Mouse (Mus musculus) heart, adult 11 months (tissue): Measurements from ENCODE around the gene Igsf8.
A peak's percentile ranks its signal among the peaks of the same experiment; 100 is the strongest.
"Not testable (repeated sequence)": the region's sequence is repeated elsewhere in the genome, so short reads cannot be mapped to it uniquely, and the experiment has no call there.

Experiments
- DNase-seq: peaks from one replicate; pipeline ENCODE4 v3.0.0; 2022

The Igsf8 gene

DNA sequence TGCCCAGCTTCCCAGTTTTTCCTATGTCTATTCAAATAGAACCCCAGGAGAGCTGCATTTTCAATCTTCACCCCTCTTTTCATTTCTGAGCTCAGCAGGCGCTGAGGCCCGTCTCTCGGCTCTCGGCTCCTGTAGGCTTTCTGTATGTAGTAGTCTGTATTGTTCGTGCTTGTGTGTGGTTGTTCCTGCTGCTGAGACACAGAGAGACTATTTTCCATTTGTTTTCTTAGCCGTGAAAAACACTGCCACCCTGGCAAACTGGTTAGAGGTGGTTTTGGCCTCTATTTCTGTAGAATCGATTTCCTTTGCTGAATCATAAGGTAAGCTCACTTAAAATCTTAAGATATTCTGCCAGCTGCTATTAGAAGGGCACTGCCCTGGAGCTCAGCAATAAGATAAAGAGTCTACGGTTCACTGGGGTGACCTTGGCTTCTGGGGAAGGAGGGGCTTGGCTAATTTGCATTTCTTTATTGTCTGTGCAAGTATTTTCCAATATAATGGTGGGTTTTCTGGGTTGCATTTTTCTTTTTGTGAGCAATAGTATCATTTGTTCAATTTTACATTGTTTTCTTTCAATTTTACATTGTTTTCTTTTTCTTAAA, at the start of gene Igsf8:
Gene Igsf8 (plus strand): TSS at position 165 of the 602 bp plus-strand sequence.
- DNase-seq, result no peak

DNA sequence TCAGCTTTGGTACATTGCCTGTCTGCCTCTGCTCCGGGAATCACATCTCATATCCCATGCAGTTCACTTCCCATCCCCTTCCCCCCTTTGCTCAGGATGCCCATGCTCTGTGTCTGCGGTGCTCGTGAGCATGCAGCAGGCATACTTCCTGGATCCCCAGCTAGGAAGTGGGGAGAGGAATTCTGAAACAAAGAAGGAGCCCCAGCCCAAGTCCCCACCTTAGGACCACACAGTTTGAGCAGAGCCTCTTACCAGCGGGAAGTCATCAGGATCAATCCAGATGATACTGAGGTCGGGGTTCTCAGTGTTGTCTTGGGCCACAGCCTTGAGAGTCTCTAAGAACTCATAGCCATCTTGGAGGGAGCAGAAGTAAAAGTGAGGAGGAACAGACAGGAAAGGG, 48.7 kb upstream of the Igsf8 start:
- no peak for DNase-seq

DNA sequence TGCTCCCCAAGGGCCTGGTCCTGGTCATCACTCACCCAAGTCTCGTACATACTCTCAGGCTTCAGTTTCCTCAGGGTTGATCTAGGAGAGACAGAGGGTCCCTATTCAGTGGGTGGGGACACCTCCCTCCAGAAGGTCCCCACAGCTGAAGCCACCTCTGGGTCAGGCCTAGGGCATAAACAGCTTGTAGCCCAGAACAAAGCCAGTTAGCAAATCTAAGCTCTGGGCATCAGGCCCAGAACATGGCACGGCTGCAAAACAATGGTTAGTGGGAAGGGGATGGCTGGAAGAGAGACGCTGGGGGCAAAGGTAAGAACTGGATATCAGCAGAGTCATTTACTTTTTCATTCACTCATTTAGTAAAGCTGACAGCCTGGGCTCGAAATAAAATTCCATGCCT, 47.7 kb upstream of the Igsf8 start:
- no peak for DNase-seq

GRCm38 (mm10) chr1:172214748-172215147, 46.7 kb upstream of the Igsf8 start:
- peak; percentile 96 for DNase-seq

- peak; percentile 99 for DNase-seq
Observed at GRCm38 (mm10) chr1:172217148-172217547, 44.3 kb upstream of the Igsf8 start.

DNA sequence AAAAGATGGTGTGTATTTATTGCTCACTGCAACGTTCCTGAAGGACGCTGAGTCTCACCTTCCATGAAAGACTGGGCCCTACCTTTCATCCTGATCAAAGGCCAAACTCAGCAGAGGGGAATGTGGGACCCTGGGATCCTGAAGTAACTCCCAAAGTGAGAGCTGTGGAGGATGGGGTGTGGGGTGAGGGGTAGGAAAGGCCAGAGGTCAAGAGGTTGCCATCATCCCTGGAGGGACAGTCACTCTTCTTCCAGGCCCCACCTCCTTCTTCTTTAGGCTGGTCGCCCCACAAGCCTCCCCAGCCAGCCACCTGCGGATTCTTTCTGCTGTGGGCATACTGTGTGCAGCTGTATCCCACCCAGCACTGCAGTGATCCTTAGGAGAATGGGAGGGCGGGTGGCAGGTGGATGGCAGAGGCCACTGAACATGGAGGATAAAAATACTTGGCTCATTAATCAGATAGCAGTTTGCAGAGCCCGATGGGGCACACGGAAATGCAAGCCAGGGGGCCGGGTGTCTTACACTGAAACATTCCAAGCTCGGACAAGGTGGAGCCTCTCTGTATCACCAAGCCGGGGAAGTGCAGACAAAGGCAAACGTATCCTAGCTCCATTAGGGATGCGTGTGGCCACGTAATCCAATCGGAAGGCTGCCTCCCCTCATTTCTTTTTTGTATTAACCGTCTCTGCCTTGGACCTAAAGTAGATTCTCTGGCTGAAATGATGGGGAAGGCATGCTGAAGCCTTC, 43.1 kb upstream of the Igsf8 start:
- DNase-seq, result peak; percentile 93

- DNase-seq, result peak; percentile 92
Observed at GRCm38 (mm10) chr1:172219451-172220406, 41.7 kb upstream of the Igsf8 start, which contains the start of gene Casq1. Casq1 (minus strand) TSS chr1:172219868.

GRCm38 (mm10) chr1:172220414-172220813, 41.0 kb upstream of the Igsf8 start:
- DNase-seq, result peak; percentile 99

DNA sequence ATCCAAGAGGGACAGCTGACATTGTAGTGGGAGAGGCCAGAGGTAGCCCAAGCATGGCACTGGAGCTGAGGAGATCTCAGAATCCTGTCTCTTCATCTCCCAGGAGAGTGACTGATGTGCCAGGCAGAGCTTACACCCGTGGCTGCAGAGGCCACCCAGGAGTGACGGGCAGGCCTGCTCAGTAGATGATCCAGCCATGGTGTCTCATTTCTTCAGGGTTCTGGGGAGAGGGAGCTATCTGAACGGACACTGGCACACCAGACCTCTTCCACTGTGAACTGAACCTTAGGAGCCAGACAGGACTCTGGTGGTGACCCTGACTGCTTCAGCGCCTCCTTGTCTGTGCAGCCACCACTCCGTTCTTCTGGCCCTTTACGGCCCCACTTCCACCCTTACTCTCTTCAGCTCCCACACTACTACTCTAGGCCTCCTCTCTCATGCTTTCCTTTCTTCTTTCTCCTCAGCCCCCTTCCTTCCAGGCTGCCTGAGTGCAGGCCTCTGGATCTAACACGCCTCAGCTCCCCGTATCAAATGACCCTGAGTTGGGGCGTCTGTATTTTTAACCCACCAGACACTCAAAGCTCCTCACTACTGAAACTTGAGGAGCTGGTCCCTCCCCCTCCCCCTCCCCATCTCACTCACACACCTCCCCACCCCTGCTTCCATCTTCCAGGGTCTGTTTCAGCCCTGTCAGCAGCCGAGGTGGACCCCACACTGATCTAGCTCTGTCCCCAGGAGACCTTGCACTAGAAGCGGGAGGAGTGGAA, 40.0 kb upstream of the Igsf8 start:
- DNase-seq, result no peak

- no peak for DNase-seq
Observed at GRCm38 (mm10) chr1:172228209-172228608, 33.2 kb upstream of the Igsf8 start.

DNA sequence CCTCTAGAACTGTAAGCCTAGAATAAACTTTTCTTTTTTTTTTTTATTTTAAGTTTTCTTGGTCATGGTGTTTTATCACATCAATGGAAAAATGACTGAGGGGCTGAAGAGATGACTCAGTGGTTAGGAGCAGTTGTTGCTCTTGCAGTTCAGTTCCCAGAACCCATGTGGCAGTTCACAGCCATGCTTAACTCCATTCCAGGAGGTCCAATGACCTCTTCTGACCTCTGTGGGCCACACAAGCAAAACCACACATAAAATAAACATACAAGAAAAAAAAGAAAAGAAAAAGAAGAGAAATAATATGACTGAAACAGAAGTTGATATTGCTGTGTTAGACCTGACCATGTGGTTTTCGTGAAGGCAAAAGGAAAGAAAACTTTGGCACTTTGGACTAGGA, 32.2 kb upstream of the Igsf8 start:
- no peak for DNase-seq

DNA sequence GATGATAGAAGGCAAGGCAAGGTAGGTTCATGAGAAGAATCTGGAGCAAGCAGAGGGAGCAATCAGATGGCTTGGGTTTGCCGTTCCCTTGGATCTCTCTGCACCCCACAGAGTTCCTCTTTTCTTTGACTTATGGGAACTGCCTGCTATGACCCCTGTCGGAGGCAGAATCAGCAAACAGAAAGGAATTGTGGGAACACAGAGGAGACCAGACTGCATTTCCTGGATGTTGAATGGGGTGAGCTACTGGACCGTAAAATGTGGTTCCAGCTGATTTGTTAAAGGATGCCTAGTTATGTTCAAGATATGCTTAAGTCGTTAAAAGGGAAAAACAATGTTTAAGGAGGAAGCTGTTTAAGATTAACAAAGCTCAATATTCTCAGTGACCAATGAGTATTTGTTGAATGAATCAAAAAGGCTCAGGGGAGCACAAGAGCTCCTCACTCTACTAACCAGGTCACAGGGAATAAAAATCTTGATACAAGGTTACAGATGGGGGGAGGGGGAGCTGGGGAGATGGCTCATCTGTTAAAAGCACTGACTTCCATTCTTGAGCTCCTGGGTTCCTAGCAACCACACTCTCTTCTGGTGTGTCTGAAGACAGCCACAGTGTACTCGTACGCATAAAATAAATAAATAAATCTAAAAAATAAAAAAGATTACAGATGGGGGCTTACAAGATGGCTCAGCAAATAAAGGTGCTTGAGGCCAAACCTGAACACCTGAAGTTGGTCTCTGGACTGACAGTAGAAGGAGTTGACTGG, 20.3 kb upstream of the Igsf8 start:
- peak; percentile 91 for DNase-seq

DNA sequence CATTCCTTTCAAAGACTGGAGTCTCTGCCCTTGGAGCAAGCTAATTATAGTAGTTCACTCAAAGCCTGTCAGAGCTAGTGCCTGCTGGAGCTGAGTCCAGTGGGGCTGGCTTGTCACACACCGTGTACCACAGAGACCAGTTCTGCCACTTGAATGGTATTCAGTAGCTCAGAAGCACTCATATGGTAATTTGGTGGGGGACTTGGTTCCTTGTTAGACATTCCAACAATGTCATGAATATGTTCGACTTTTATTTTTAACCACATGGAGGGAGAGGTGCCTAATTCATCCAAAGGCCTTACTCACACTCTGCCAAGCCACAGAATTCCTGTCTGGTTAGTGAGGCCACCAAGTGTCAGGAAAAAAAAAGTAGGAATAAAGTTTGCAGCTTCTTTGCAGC, 19.0 kb upstream of the Igsf8 start:
- DNase-seq, result peak; percentile 94

- no peak for DNase-seq
Observed at GRCm38 (mm10) chr1:172243547-172244205, 17.8 kb upstream of the Igsf8 start.

DNA sequence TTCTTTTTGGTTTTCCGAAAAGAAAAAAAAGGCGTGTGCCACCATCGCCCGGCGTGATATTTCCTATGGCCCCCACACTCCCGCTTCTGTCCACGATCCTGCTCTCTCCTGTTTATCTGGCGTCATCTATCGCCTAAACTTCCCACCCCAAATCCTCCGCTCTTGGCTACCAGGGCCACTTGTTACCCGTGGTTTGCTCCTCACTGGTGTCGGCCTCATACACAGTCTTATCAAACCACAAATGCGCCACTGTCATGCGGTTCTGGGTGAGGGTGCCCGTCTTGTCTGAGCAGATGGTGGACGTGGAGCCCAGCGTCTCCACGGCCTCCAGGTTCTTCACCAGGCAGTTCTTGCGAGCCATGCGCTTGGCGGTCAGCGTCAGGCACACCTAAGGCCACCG, 16.8 kb upstream of the Igsf8 start:
- DNase-seq, result not testable (repeated sequence)

DNA sequence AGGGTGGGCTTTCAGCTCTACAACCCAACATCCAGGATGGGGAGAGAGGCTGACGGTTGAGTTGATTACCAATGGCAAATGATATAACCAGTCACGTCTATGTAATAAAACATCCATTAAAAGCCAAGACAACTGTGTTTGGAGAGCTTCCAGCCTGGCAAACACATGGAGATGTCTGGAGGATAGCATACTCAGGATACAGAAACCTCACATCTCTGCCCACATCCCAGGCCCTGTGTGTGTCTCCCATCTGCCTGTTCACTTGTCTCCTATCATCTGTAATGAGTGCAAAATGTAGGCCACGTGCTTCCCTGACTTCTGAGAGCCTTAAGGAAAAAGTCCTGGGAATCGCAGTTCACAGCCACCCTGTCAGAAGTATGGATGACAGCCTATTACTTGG, 14.2 kb upstream of the Igsf8 start:
- no peak for DNase-seq

DNA sequence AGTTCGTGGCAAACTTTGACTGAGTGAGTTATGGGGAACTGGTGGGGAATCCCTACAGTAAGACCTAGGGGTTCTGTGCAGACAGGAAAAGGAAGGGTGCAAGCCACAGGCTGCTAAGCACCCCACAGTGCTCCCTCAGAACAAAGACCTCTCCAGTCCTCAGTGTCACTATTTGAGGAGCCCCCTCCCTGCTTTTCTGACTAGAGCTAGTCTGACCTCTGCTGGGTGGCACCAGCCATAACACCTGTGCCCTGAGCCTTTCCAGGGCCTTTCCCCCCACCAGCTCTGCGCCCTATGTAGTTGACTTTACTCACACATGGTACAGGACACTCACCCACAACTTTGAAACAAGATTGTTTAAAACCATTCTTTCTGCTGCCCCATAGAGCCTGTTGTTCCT, 13.8 kb upstream of the Igsf8 start:
- no peak for DNase-seq

GRCm38 (mm10) chr1:172258314-172258713, 3.1 kb upstream of the Igsf8 start, which contains the start of gene Atp1a4:
Atp1a4 (minus strand) TSS chr1:172258414.
- DNase-seq, result no peak

DNA sequence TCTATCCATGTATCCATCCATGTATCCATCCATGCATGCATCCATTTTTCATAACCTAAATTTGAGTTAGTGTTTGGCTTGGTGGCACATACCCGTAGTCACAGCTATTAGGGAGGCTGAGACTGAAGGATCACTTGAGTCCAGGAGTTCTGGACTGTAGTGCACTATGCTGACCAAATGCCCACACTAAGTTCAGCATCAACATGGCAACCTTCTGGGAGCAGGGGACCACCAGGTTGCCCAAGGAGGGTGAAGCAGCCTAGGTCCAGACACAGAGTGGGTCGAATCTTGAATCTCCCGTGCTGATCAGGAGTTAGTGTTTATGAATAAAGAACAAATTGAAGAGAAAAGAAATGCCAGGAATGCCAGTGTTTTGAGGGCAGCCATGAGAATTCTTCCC, 9.8 kb downstream of the Igsf8 start:
- no peak for DNase-seq

- DNase-seq, result no peak
Observed at GRCm38 (mm10) chr1:172271765-172272164, 10.3 kb downstream of the Igsf8 start.

GRCm38 (mm10) chr1:172273386-172273785, 11.9 kb downstream of the Igsf8 start:
- peak; percentile 97 for DNase-seq
